ENCODE assay signal across 25 mouse cellular contexts in genomic region chr6:17053028-17053660, GRCm38 (mm10). TPM values are rescaled to one million over a fixed set of nuclear protein-coding genes. Genes with fewer than 3 reads are reported as not detected.
DNase-seq lines count a peak whose midpoint lies in the region; ATAC-seq and TF ChIP-seq lines count a peak whose summit lies in the region.
"Had no signal": no experiment of that assay in that cellular context is flagged by ENCODE, and none has a peak within 500 bp of the region (broad histone marks: within the 10 kb centered on the region; RNA-seq: fewer than 3 reads in every experiment).

No protein-coding gene starts in this region.

- no peak overlapping the region for H3K9ac ChIP-seq in heart, embryonic 12.5 days
- H3K9ac ChIP-seq in heart, adult 2 months (ENCODE audit: low read depth, low read length), result no peak overlapping the region
- no peak overlapping the region for H3K9ac ChIP-seq in intestine, embryonic 16.5 days (ENCODE audit: low read depth, low read length)
- no peak overlapping the region for H3K9ac ChIP-seq in stomach, postnatal 0 days (ENCODE audit: low read length)
- H3K9ac ChIP-seq: embryonic facial prominence, embryonic 15.5 days; heart, embryonic 13.5 days; hindbrain, embryonic 14.5 days; limb, embryonic 15.5 days; liver, embryonic 14.5 days; lung, embryonic 14.5 days; midbrain, embryonic 13.5 days had no signal

- intact Hi-C loops in heart, adult 2 months (cut with DNase I), result no loop called here

- H3K4me2 ChIP-seq in heart, embryonic 12.5 days, result no peak overlapping the region
- H3K4me2 ChIP-seq in intestine, embryonic 16.5 days (ENCODE audit: low read depth, low read length), result no peak overlapping the region
- H3K4me2 ChIP-seq in stomach, postnatal 0 days (replicated peaks; ENCODE audit: low read depth), result no peak overlapping the region
- H3K4me2 ChIP-seq: embryonic facial prominence, embryonic 15.5 days; heart, embryonic 13.5 days; hindbrain, embryonic 14.5 days; limb, embryonic 15.5 days; lung, embryonic 14.5 days; midbrain, embryonic 13.5 days had no signal

- no peaks in the 10 kb centered on the region for H3K36me3 ChIP-seq in heart, embryonic 12.5 days
- H3K36me3 ChIP-seq in heart, adult 2 months (ENCODE audit: control insufficient read depth, insufficient read depth, low read length), result no peaks in the 10 kb centered on the region
- no peaks in the 10 kb centered on the region for H3K36me3 ChIP-seq in C2C12 (ENCODE audit: control insufficient read depth, insufficient read depth)
- no peaks in the 10 kb centered on the region for H3K36me3 ChIP-seq in intestine, embryonic 16.5 days (ENCODE audit: control insufficient read depth, insufficient read depth, low read length)
- no peaks in the 10 kb centered on the region for H3K36me3 ChIP-seq in stomach, postnatal 0 days (ENCODE audit: control insufficient read depth, insufficient read depth, low read length)
- H3K36me3 ChIP-seq: embryonic facial prominence, embryonic 15.5 days; forebrain, embryonic 10.5 days; heart, embryonic 13.5 days; limb, embryonic 15.5 days; midbrain, embryonic 13.5 days had no signal

- no peak for TF ChIP-seq EP300 in heart, adult 2 months (IDR thresholded peaks at IDR 0.05; ENCODE audit: insufficient read depth, low read depth, low read length)
- no peak for TF ChIP-seq EP300 in stomach, postnatal 0 days (optimal IDR thresholded peaks at IDR 0.05)

- WGBS in heart, embryonic 12.5 days, result 50% methylated on average over 6 of the region's 6 CpGs
- WGBS in heart, adult 2 months, result 61% methylated on average over 6 of the region's 6 CpGs
- WGBS in intestine, embryonic 16.5 days, result 59% methylated on average over 6 of the region's 6 CpGs
- WGBS in stomach, postnatal 0 days, result 72% methylated on average over 6 of the region's 6 CpGs

- H3K9me3 ChIP-seq in heart, embryonic 12.5 days (replicated peaks), result no peaks in the 10 kb centered on the region
- no peaks in the 10 kb centered on the region for H3K9me3 ChIP-seq in intestine, embryonic 16.5 days (ENCODE audit: control insufficient read depth, low read length)
- H3K9me3 ChIP-seq in stomach, postnatal 0 days (ENCODE audit: control insufficient read depth, low read length), result no peaks in the 10 kb centered on the region
- H3K9me3 ChIP-seq: embryonic facial prominence, embryonic 15.5 days; forebrain, embryonic 10.5 days; heart, embryonic 13.5 days; limb, embryonic 15.5 days; midbrain, embryonic 13.5 days had no signal

- no peak overlapping the region for H3ac ChIP-seq in C2C12 (ENCODE audit: control insufficient read depth, insufficient read length, low read depth)

- H3K4me3 ChIP-seq in heart, embryonic 12.5 days, result no peak overlapping the region
- no peak overlapping the region for H3K4me3 ChIP-seq in heart, adult 2 months
- H3K4me3 ChIP-seq in C2C12 (ENCODE audit: insufficient read depth, poor library complexity, severe bottlenecking), result no peak overlapping the region
- no peak overlapping the region for H3K4me3 ChIP-seq in intestine, embryonic 16.5 days (ENCODE audit: low read length)
- H3K4me3 ChIP-seq in stomach, postnatal 0 days (ENCODE audit: low read depth, low read length), result no peak overlapping the region
- H3K4me3 ChIP-seq: embryonic facial prominence, embryonic 15.5 days; forebrain, embryonic 10.5 days; heart, embryonic 13.5 days; limb, embryonic 15.5 days; midbrain, embryonic 13.5 days had no signal

- no peaks in the 10 kb centered on the region for H3K79me3 ChIP-seq in C2C12 (ENCODE audit: low read depth)

- TF ChIP-seq CTCF in heart, adult 2 months (IDR thresholded peaks at IDR 0.05), result no peak
- TF ChIP-seq CTCF in C2C12 (IDR thresholded peaks at IDR 0.05; ENCODE audit: control insufficient read depth, insufficient read depth, insufficient read length), result no peak
- no peak for TF ChIP-seq CTCF in stomach, postnatal 0 days (IDR thresholded peaks at IDR 0.05; ENCODE audit: low read depth)

- DNase-seq in heart, adult 2 months, result no peak
- DNase-seq in stomach, postnatal 0 days (ENCODE audit: low spot score), result peak; percentile 64
- no peak for DNase-seq in embryo, embryonic 11 days
- no peak for DNase-seq in left cerebral cortex, adult 8-10 months (ENCODE audit: low spot score in 2 of 2)
- DNase-seq: cerebellum, adult 9-10 months; gastrocnemius, postnatal 10 days; heart, postnatal 14 days; kidney, postnatal 10 days; layer of hippocampus, postnatal 36 days; lung, embryonic 14.5 days; right cerebral cortex, postnatal 14 days; thymus, postnatal 25 days had no signal

- H3K27ac ChIP-seq in heart, embryonic 12.5 days (ENCODE audit: poor library complexity, severe bottlenecking), result no peak overlapping the region
- no peak overlapping the region for H3K27ac ChIP-seq in heart, adult 2 months
- no peak overlapping the region; the same call in 1 of the 2 replicates for H3K27ac ChIP-seq in intestine, embryonic 16.5 days (ENCODE audit: low read length)
- H3K27ac ChIP-seq in stomach, postnatal 0 days (replicated peaks), result no peak overlapping the region
- H3K27ac ChIP-seq: embryonic facial prominence, embryonic 15.5 days; forebrain, embryonic 10.5 days; heart, embryonic 13.5 days; hindbrain, embryonic 14.5 days; limb, embryonic 15.5 days; liver, embryonic 14.5 days; midbrain, embryonic 13.5 days had no signal

- TF ChIP-seq POLR2A in heart, adult 2 months (IDR thresholded peaks at IDR 0.05; ENCODE audit: insufficient read depth, low read depth, low read length), result no peak

- H3K4me1 ChIP-seq in heart, embryonic 12.5 days (replicated peaks), result no peaks in the 10 kb centered on the region
- peaks cover 3% of the 10 kb centered on the region for H3K4me1 ChIP-seq in heart, adult 2 months (ENCODE audit: control insufficient read depth, insufficient read depth, low read length)
- peaks cover 8% of the 10 kb centered on the region for H3K4me1 ChIP-seq in intestine, embryonic 16.5 days (ENCODE audit: control insufficient read depth, insufficient read depth, low read length)
- H3K4me1 ChIP-seq in stomach, postnatal 0 days (replicated peaks; ENCODE audit: control insufficient read depth, insufficient read depth), result no peaks in the 10 kb centered on the region
- H3K4me1 ChIP-seq: embryonic facial prominence, embryonic 15.5 days; forebrain, embryonic 10.5 days; limb, embryonic 15.5 days; midbrain, embryonic 13.5 days had no signal

- 0 out of 2 replicates have a peak, but pooled peaks have one; percentile 53 for ATAC-seq in heart, embryonic 12.5 days (ENCODE audit: insufficient number of reproducible peaks, low FRiP score)
- peak; percentile 80 for ATAC-seq in intestine, embryonic 16.5 days
- ATAC-seq in stomach, postnatal 0 days (ENCODE audit: low FRiP score, low TSS enrichment), result peak; percentile 76
- ATAC-seq: CD4-positive, CD25-positive, alpha-beta regulatory T cell, adult 4 months; forebrain, embryonic 16.5 days; inflammation-experienced regulatory T-cells, adult 6 months; midbrain, embryonic 13.5 days had no signal

- H3K27me3 ChIP-seq in heart, embryonic 12.5 days (replicated peaks), result peaks cover 21% of the 10 kb centered on the region
- H3K27me3 ChIP-seq in heart, adult 2 months (ENCODE audit: control insufficient read depth, insufficient read depth, low read length), result no peaks in the 10 kb centered on the region
- H3K27me3 ChIP-seq in C2C12 (ENCODE audit: control insufficient read depth, insufficient read depth, insufficient read length), result no peaks in the 10 kb centered on the region
- H3K27me3 ChIP-seq in intestine, embryonic 16.5 days (replicated peaks; ENCODE audit: control insufficient read depth, insufficient read depth, low read length), result no peaks in the 10 kb centered on the region
- H3K27me3 ChIP-seq in stomach, postnatal 0 days (ENCODE audit: control insufficient read depth, insufficient read depth, low read length), result no peaks in the 10 kb centered on the region
- H3K27me3 ChIP-seq: embryonic facial prominence, embryonic 15.5 days; limb, embryonic 15.5 days; midbrain, embryonic 13.5 days had no signal

- H3K79me2 ChIP-seq in heart, adult 2 months (replicated peaks; ENCODE audit: control insufficient read depth, insufficient read depth, low read length), result no peaks in the 10 kb centered on the region
- no peaks in the 10 kb centered on the region for H3K79me2 ChIP-seq in C2C12 (ENCODE audit: control insufficient read depth, insufficient read depth)

TF ChIP-seq in C2C12, 6 proteins besides CTCF, POLR2A, EP300 and RAD21:
- TF ChIP-seq FOSL1 (IDR thresholded peaks at IDR 0.05; ENCODE audit: insufficient read depth, low read length, poor library complexity, severe bottlenecking) (peak; percentile 73), CEBPB (IDR thresholded peaks at IDR 0.05; ENCODE audit: low read depth) (peak; percentile 1), MYOD1 (IDR thresholded peaks at IDR 0.05; ENCODE audit: control insufficient read depth, insufficient read length, low read depth) (no peak), MYOG (IDR thresholded peaks at IDR 0.05; ENCODE audit: control insufficient read depth, extremely low read depth, insufficient read length) (no peak), MAX (IDR thresholded peaks at IDR 0.05) (no peak), USF1 (IDR thresholded peaks at IDR 0.05; ENCODE audit: low read depth) (no peak)

RNA-seq across cellular contexts. Expression of gene Tes, which starts 11.8 kb away (rescaled TPM):
- 10.2 and 13.6 TPM in 2 replicates for polyA plus RNA-seq in heart, embryonic 12.5 days (2016; fragmentation: Nextera tagmentation; extraction: Ambion mirVana)
- 1 to 10 TPM; 2.3 to 4.0 TPM for total RNA-seq in heart, adult 2 months (2021)
- polyA plus RNA-seq in heart, adult 2 months (2012; rRNA removed), result 3.3 and 3.9 TPM in 2 replicates
- 112 TPM for polyA plus RNA-seq in C2C12 (2012; fragmentation: generic; extraction: Trizol)
- 90.1 and 97.0 TPM in 2 replicates for polyA plus RNA-seq in intestine, embryonic 16.5 days (2015; fragmentation: Nextera tagmentation; extraction: Ambion mirVana)
- polyA plus RNA-seq in stomach, postnatal 0 days (2015; fragmentation: Nextera tagmentation; extraction: Ambion mirVana), result 111 and 114 TPM in 2 replicates
- 1 to 10 TPM; 2.9 to 4.3 (median 3.6) TPM for total RNA-seq in left cerebral cortex, adult 8-10 months (2022)
